Mouse (Mus musculus) bone marrow macrophage, adult 2 months (primary cell): ENCODE results near the gene Foxo4.

ENCODE experiments used
- CTCF ChIP-seq: IDR thresholded peaks from 2 replicates; pipeline ENCODE4 v1.5.1; 2012; ENCODE audit warnings: low read depth, mild to moderate bottlenecking, low read length, moderate library complexity
- POLR2A ChIP-seq: IDR thresholded peaks from 2 replicates; pipeline ENCODE4 v1.6.1; 2012; ENCODE audit warnings: mild to moderate bottlenecking, low read depth, low read length, borderline replicate concordance

DNA sequence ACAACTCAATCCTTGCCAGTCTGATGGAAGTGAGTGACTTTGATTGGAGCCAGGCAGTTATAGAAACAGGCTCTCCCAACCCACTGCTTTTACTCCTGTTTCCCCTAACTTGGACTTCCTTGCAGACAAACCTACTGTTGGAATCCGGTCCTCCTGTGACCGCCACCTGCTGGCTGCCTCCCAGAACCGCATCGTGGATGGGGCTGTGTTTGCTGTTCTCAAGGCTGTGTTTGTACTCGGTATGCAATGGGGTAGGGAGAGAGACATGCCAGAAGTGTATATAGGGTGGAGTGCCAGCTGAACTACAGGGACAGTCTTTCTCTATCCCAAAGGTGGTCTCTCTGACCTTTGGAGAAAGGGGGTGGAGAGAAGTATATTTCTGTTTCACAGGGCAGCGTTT is 31.2 kb downstream of the Foxo4 start:
- TF ChIP-seq CTCF, result peak; percentile 53; the same call in 1 of the 2 replicates
- no peak for TF ChIP-seq POLR2A
